Mouse (Mus musculus) urinary bladder, postnatal 10 days (tissue): ENCODE results near the gene Hist4h4.
A peak's percentile ranks its signal among the peaks of the same experiment; 100 is the strongest.

ENCODE experiments used
- DNase-seq: peaks from one replicate; pipeline ENCODE4 v3.0.0; 2022; ENCODE audit warnings: low spot score

Gene Hist4h4

DNA sequence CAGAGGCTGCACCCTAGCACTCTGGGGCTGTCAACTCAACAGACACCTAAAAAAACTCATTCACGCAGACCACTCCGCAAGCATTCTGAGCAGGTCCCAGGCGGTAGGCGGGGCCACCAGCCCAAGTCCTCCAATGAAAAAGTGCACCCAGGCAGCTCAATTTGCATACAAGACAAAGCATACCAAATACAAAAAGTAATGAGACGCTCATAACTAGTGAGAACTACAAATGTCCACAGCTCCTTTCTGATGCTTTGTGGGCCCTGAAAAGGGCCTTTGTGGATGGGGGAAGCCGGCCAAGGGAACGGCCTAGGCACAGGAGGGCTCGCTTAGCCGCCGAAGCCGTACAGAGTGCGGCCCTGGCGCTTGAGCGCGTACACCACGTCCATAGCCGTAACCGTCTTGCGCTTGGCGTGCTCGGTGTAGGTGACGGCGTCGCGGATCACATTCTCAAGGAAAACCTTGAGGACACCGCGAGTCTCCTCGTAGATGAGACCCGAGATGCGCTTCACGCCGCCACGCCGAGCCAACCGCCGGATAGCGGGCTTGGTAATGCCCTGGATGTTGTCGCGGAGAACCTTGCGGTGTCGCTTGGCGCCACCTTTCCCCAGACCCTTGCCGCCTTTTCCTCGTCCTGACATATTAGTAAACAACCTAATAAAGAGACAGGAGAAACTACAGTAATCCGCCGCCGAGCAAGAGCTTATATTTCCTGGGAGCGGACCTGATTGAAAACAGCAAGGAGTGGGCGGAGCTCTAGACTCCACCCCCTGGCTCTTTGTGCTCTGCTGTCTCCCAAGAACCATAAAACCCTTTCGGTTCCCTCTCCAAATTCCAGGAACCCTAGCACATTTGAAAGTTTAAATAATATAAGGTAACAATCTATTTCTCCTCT, at the start of gene Hist4h4:
Gene Hist4h4, minus strand, starts transcription at position 677 of the 895 bp plus-strand sequence.
- DNase-seq = peak; percentile 94

DNA sequence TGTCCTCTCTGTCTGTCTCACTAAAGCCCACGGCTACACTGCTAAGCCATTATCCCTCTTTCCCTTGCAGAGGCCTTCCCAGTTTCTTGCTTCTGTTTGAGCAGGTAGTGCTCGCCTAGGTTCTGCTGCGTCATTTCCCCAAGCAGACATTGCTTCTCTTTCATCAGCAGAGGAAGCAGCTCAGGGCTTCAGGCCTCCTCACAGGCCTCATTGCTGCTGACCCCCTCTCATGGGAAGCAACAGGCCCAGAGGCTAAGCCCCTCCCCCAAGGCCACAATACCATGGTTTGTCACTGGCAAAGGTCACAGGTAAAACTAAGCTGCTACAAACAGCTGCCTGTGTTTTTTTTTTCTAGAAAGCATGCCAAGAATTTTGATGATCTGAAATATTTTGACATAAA, 48.5 kb upstream of the Hist4h4 start:
- DNase-seq = no peak

DNA sequence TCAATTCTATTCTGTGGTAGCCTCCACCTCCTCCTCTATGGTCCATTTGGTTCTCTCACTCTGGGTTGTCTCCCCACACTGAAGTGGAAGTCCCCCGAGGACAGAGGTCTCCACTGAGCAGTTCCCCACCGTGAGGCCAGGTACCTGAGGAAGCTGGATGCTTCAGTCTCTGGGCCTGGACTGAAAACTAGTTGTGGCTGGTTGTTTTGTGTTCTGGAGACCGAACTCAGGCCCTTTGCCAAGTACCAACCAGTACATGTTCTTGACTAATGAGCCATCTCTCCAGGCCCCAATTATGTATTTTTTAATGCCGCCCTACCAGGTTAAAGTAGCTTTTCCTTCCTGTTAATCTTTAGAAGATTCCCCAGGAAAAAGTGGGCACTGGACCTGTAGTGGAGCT, 48.1 kb upstream of the Hist4h4 start:
- no peak for DNase-seq

DNA sequence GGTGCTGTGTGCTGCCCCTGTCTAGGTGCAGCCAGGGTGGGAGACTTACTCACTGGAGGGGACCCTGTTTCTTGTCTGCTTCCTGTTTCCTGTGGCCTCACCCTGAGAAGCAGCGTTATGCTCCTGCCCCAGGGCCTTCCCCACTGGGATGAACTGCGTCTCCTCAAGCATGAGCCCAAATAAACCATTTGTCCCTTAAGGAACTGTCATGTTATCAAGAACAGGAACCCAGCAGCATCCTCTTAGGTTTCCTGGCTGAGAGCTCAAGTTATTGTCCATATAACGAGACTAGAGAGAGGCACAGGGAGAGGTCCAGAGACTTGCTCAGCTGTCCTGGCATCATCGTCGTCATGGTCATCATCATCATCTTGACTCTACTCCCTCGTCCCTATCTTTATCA, 46.1 kb upstream of the Hist4h4 start:
- no peak for DNase-seq

DNA sequence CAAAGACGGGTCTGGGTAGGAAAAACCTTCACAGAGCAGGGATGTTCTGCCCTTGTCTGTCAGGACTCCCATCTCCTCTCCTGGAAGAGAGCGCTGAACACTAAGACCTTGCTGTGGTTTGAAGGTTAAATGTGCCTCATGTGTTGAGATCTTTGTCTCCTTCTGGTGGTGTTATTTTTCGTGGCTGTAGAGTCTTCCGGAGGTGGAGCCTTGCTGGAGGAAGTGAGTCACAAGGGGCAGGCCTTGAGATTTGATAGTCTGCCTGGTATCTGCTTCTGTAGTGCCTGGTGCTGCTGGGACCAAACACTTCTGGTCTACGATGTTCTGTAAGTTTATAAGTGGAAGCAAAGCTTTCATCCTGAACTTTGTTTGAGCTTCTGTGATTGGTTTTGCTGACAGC, 44.8 kb upstream of the Hist4h4 start:
- DNase-seq = no peak

DNA sequence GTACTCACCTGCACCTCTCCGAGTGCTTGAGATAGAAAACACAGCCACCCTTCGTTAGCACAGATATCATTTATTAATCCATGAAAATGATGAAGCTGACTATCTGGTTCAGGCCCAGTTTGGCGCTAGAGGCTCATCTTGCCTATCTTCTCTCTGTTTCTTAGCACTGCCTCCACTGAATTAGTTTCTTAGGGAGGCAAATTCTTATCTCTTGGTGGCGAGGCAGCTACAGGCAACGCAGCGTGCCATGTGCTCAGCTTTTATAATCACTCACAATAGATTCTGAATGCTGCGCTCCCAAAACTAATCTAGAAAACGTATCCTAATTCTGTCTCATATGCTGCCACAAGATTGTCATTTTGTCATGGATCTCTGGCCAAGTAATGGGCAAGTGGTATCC, 44.2 kb upstream of the Hist4h4 start:
- DNase-seq = no peak

DNA sequence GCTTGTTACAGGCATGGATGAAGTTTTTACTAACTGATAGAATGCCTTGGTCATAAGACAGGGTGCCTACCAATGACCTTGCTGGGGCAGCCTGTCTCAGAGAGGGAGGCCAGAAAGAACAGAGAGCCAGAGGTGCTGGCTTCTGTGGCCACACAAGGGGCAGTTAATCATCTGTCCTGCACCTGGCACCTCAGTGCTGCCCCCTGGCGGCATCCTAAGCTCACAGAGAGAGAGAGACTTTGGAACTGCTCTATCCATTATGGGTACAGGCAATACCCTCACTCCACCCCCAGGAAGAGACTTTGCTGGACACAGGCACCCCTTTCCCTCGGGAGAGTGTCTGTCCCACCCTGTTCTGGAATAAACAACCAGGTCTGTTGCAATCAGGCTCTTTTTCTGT, 43.6 kb upstream of the Hist4h4 start:
- no peak for DNase-seq

DNA sequence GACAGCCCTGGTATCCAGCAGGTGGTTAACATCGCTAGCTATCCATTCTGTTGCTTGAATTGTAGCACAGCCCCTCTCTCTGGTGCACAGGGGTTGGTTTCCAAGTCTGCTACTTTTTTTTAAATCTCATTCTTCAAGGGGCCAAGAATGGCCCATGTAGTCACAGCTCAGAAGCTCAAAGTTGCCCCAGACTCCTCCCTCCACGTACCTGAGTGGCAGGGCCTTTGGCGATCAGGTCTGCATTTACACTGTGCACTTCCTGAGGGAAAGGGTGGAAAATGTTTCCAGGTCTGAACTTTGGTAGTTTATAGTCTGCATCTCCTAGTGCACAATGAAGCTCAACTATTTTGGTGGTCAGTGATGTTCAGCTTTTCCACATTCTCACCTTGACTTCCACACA, 43.1 kb upstream of the Hist4h4 start:
- DNase-seq = no peak

DNA sequence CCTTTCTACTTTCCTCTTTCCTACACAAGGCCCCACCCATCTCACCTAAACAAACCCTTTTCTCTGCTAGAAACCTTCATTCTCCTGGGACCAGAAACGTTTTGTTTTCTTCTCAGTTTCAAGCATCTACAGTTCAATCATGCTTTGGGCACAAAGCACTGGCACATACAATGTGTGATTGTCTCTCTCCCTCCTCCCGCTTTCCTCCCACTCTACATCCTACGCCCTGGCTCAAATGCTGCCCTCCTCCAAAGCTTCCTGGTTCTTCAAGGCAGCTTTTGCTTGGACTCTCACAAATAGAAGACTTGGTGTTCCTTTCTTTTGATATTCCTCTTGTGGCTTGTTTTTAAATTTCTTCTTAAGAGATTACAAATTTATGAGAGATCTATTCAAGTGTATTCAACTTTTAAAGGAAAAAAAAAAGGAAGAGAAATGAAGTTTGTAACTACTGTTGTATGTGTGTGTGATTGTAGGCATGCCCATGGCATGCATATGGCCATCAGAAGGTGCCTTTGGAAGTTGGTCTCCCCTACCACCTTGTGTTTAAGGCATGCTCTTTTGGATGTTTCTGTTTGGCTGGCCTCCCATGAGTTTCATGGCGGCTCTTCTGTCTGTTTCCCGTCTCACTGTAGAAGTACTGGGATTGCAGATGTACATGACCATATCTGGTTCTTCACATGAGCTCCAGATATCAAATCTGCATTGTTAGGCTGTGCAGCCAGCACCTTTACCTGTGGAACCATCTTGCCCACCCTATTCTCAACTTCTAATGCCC, 41.7 kb upstream of the Hist4h4 start:
- DNase-seq = no peak

DNA sequence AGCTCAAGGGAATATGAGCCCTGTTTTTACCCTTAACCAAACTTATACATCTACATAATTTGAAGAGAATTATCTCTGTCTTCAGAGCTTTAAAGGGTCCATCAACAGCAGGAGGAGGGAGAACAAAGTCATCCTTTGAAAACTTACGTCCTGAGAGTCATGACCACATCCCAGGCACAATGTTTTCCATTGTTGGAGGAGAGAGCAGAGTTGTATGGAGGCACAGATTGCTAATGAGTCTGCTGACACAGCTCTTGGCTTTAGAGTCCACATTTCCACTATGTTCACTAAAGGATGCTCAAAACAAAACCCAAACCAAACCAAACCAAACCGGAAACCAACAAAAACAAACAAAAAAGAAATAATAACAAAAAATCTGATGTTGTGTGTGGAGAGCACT, 40.7 kb upstream of the Hist4h4 start:
- no peak for DNase-seq

DNA sequence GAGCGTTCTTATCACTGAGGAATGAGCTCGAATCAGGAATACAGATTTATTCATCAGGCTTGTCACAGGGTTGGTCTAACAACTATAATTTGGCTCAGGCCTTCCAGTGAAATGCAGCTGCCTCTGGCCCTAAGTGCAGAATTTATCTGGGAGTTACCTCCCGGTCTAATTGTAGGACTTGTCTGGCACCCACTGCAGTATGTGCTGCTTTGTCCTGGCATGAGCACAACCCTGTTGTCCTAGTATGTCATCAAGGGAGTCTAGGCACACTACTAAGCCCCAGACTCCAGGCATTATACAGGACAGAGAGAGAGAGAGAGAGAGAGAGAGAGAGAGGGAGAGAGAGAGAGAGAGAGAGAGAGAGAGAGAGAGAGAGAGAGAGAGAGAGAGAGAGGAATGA, 33.1 kb upstream of the Hist4h4 start:
- DNase-seq = no peak

DNA sequence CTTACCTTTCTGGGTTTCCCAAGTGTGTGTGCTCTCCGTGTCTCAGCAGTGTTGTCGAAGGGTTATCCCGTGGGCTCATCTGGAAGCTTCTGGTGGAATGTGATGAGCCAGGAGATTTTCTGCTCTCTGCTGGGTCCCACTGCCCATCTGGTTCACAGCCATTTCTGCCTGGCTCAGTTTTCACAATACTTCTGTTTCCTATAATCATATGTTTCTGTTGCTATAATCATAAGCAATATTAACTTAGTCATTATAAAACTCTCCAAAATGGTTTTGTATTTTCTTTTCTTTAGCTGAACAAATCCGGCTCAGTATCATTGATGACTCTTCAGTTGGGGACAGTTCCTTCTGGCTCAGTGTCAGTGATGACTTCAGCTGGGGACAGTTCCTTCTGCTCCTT, 31.1 kb upstream of the Hist4h4 start, which contains the start of gene Smco3:
Gene Smco3, minus strand, starts transcription at position 101 of the 400 bp plus-strand sequence.
- DNase-seq = no peak

DNA sequence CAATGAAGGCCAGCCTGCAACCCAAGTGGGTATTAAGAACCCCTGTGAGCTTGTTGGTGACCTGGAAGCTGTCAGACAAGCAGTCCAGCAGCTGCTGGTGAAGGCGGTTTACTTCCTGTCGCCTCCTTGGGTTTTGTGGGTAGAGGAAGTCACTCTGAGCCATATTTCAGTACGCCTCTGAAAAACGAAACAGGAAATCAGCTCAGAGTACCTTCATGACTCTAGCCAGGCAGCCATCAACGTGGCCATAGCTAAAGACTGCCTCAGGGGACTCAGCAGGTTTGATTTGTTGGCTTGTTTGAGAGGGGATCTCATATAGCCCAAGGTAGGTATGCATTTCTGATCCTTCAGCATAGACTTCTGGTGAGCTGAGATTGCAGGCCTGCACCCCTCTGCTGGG, 27.5 kb upstream of the Hist4h4 start:
- no peak for DNase-seq

DNA sequence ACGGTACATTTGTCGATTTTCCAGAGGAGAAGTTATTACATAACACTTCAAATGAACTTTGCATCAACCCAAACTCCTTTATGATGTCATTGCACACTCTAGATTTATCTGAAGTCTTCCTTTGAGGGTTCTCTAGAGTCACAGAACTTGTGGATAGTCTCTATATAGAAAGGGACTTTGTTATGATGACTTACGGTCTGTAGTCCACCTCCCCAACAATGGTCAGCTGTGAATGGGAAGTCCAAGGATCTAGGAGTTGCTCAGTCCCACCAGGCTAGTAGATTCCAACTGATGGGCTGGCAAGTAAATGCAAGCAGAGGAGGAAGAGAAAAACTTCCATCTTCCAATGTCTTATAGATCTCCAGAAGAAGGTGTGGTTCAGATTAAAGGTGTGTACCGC, 24.5 kb upstream of the Hist4h4 start:
- DNase-seq = no peak

DNA sequence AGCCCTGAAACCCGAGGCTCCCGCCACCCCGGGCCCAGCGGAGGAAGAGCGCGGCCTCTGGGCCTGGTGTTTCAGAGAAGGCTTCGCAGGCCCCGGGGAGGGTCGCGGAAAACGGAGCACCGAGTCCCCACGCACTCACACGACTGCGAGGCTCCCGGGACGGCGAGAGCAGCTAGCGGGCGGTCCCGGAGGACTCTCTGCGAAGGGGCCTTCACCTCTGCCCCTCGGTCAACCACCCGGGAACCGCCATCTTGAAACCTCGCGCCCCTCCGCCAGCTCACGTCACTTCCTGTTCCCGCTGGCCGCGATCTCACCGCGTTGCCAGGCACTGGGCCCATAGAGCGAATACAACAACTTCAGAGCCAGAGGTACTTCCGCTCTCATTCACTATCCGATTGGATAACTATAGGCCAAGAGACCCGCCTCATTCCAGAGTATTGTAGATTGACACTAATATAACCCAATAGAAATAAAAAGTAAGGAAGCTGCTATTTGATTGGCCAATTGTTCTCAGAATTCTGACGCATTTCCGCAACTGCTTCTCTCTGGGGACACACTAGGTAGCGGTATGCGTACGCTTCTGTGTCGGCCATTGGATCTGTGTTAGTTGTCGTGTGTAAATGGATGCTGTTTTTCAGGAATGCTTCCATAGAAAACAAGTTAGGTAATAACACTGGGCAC, 23.8 kb upstream of the Hist4h4 start, which contains the start of gene Wbp11:
Gene Wbp11, minus strand, starts transcription at position 353 of the 681 bp plus-strand sequence.
- DNase-seq = peak; percentile 90

DNA sequence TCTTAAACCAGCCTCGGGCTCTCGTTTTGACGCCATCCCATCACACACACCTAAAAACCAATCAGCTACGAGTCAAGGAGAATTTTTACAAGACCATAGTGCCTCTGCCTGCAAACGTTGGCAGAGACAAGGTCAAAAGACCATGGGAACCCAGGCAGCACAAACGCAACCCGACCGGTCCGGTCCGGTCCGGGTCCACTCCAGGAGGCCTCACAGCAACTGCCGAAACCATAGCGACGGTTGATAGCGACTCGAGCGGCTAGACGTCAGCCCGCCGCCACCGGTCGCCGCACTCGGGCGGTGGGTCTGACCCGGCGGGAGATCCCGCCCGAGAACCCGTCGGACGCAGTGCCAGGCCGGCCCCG, 23.3 kb upstream of the Hist4h4 start, which contains the start of gene BC049715:
Gene BC049715, plus strand, starts transcription at position 111 of the 365 bp plus-strand sequence.
- no peak for DNase-seq

DNA sequence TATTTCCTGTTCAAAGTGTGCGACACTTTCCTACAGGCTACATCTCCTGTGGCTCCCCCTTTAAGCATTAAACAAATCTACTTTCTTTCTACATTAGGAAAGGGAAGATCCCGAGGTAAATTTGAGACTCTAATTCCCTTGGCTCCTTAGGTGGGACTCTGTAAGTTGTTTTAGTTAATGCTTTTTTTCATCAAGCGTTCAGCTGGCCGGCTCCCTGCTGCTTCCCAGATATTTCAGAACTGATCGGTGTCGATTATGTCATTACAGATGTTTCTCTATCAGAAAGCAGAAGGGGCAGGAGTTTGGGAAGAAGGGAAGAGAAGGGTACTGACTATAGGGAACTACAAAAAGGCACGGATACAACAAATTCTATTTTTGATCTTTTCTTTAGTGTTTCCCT, 22.9 kb upstream of the Hist4h4 start:
- DNase-seq = no peak

DNA sequence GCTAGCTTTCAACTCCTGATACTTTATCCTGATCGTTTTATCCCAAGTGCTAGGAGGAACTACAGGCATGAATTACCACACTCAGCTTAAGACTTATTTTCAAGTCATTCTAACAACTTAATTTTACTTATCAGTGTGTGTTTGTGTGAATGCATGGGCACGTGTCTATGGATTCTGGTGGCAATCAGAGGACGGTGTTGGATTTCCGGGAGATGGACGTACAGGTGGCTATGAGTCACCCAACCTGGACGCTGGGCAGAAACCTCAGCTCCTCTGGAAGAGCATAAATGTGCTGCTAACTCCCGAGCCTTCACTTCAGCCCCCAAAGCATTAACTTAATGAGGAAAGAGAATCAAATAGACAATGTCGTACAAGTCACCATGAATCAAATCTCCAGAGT, 20.8 kb upstream of the Hist4h4 start:
- no peak for DNase-seq

DNA sequence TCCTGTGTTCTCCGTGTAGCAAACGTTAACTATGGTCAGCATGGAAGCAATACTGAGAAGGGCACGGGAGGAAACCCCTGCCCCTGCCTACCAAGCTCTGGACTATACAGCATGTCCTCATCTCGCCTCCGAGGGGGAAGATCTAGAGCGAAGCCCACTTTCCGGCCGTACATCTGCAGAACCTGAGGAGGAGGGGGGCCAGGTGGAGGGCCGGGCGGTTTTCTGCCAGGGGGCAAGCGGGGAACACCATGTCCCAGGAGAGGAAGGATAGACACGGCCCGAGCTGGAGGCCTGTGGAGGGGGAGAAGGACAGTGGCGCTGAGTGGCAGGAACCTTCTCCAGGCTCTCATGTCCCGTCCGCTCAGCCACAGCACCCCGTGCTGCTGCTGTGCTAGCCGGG, 16.9 kb upstream of the Hist4h4 start:
- DNase-seq = no peak

DNA sequence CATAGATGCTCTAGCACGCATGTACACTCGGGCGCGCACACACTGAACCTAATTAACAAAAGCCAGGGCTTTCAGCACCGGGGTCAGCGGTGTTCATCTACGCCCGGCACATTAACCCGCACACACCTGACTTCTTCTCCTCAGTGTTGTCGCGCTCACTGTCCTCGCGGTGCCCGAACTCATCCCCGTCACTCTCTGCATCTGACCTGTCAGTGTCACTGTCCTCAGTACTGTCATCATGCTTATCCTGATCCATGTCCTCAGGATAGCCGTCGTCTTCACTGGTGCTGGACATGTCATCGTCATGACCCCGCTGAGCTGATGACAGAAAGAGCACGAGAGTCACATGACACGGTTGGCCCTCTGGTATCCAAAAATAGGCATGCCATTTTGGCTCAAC, 16.2 kb upstream of the Hist4h4 start:
- DNase-seq = no peak

DNA sequence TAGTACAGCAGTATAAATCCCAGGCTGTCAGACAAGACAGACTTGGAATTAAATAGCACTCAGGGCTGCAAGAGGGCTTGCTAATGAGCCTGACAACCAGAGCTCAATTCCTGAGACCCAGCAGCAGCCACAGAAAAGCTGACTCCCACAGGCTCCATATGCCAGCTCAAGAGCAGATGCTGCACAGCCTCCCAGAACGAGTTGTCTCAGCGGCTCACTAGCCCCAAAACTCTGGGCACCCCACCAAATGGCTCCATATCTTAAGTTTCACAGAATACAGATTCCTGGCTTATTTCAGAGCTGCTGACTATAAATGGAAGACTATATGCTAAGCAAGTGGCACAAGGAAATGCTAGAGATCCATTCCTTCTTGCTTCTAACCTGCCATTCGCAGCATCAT, 13.3 kb upstream of the Hist4h4 start:
- no peak for DNase-seq

DNA sequence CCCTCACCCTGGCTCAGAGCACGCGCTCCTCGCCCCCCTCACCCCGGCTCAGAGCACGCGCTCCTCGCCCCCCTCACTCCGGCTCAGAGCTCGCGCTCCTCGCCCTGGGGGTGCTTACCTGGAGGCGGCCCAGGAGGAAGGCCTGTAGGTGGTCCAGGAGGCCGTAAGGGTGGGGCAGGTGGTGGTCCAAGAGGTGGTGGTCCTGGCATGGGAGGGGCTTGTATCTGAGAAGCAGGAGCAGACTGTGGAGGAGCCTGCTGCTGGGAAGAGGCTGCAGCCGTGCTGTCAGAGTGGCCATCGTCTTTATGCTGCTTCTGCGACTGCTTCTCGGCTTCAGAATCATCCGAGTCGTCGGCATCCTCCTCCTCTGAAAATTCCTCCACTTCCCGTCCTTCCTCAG, 12.6 kb upstream of the Hist4h4 start:
- no peak for DNase-seq

DNA sequence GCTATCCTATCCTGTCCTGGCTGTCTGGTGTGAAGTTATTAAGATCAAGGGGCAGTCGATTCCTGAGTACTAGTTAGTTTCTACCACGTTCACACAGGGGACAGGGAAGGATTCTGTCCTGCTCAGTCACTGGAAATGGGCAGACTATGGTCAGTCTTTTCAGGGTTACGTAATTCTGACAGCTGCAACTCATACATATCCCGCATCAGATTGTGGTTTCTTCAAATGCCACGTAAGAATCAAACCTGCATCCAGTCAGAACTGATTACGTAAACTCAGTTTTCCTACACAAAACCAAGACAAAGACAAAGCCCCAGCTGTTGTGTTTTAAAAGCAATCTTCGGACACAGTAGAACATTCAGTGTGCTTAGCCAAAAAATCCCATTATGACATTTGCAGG, 11.2 kb upstream of the Hist4h4 start:
- DNase-seq = no peak
